8 mouse cellular contexts compared by ENCODE assay signal in genomic region chr1:133146014-133147009, GRCm38 (mm10). TPM values are rescaled to one million over a fixed set of nuclear protein-coding genes. Genes with fewer than 3 reads are reported as not detected.
DNase-seq lines count a peak whose midpoint lies in the region; ATAC-seq lines count a peak whose summit lies in the region.

No protein-coding gene starts in this region.

- no peak overlapping the region for H3K4me2 ChIP-seq in liver, embryonic 16.5 days (ENCODE audit: low read depth, low read length)
- no peak overlapping the region for H3K4me2 ChIP-seq in neural tube, embryonic 13.5 days

- whole genome bisulfite sequencing in liver, embryonic 16.5 days (ENCODE audit: insufficient replicate concordance), result 57% methylated on average over 22 of the region's 22 CpGs
- 62% methylated on average over 22 of the region's 22 CpGs for WGBS in neural tube, embryonic 13.5 days

- no peaks in the 10 kb centered on the region; the same call in 1 of the 2 replicates for H3K9me3 ChIP-seq in liver, embryonic 16.5 days (replicated peaks; ENCODE audit: control insufficient read depth, low read length)
- H3K9me3 ChIP-seq in neural tube, embryonic 13.5 days, result 0 out of 2 replicates have a peak, but pooled peaks cover 8% of the 10 kb centered on the region

- DNase-seq in ovary, postnatal 14 days (ENCODE audit: low spot score), result peak; percentile 39
- DNase-seq in ovary, adult 18-20 months (ENCODE audit: low spot score), result no peak
- DNase-seq in adrenal gland, postnatal 14 days, result peak; percentile 80
- peak; percentile 53 for DNase-seq in kidney, adult 18-20 months
- peak; percentile 44 to 62 for DNase-seq in urinary bladder, postnatal 4 days (ENCODE audit: low spot score in 2 of 2)

- H3K36me3 ChIP-seq in liver, embryonic 16.5 days (ENCODE audit: control insufficient read depth, insufficient read depth), result peaks cover 9% of the 10 kb centered on the region
- H3K36me3 ChIP-seq in neural tube, embryonic 13.5 days, result peaks cover 9% of the 10 kb centered on the region; the same call in 1 of the 2 replicates

- H3K27ac ChIP-seq in liver, embryonic 16.5 days (ENCODE audit: low read length), result no peak overlapping the region
- no peak overlapping the region for H3K27ac ChIP-seq in neural tube, embryonic 13.5 days (replicated peaks)

- H3K9ac ChIP-seq in liver, embryonic 16.5 days (ENCODE audit: low read depth, low read length), result no peak overlapping the region
- no peak overlapping the region for H3K9ac ChIP-seq in neural tube, embryonic 13.5 days

- ATAC-seq in erythroid progenitor cell, adult 5-6 weeks (replicated peaks; ENCODE audit: low FRiP score, poor library complexity, severe bottlenecking), result peak; percentile 83
- ATAC-seq in liver, embryonic 16.5 days (ENCODE audit: low read depth), result 0 out of 2 replicates have a peak, but pooled peaks have one; percentile 24
- ATAC-seq in neural tube, embryonic 13.5 days (ENCODE audit: low read depth), result peak; percentile 75

- H3K4me1 ChIP-seq in liver, embryonic 16.5 days (ENCODE audit: control insufficient read depth, low read depth, low read length), result no peaks in the 10 kb centered on the region
- 0 out of 2 replicates have a peak, but pooled peaks cover 4% of the 10 kb centered on the region for H3K4me1 ChIP-seq in neural tube, embryonic 13.5 days (replicated peaks)

- H3K27me3 ChIP-seq in liver, embryonic 16.5 days (ENCODE audit: control insufficient read depth, insufficient read depth, low read depth, low read length), result no peaks in the 10 kb centered on the region
- H3K27me3 ChIP-seq in neural tube, embryonic 13.5 days, result no peaks in the 10 kb centered on the region

- H3K4me3 ChIP-seq in liver, embryonic 16.5 days (ENCODE audit: low read depth, low read length), result no peak overlapping the region
- H3K4me3 ChIP-seq in neural tube, embryonic 13.5 days, result no peak overlapping the region

RNA-seq across cellular contexts. Expression of gene Ppp1r15b, which starts 15.4 kb away (rescaled TPM):
- total RNA-seq in adrenal gland, postnatal 14 days (2021), result 84.9 and 95.0 TPM in 2 replicates
- total RNA-seq in erythroid progenitor cell, adult 5-6 weeks (2015; ENCODE audit: low replicate concordance), result 131 and 152 TPM in 2 replicates
- total RNA-seq in erythroid progenitor cell, adult 5-6 weeks (2017; ENCODE audit: low replicate concordance), result 227 and 245 TPM in 2 replicates
- 46.1 and 48.9 TPM in 2 replicates for polyA plus RNA-seq in liver, embryonic 16.5 days (2015; fragmentation: Nextera tagmentation; extraction: Ambion mirVana)
- 27.8 and 30.8 TPM in 2 replicates for polyA plus RNA-seq in neural tube, embryonic 13.5 days (2015; fragmentation: Nextera tagmentation; extraction: Ambion mirVana)

RNA-seq across cellular contexts. Expression of gene Plekha6, which starts 17.7 kb away (rescaled TPM):
- total RNA-seq in adrenal gland, postnatal 14 days (2021), result 15.4 and 21.6 TPM in 2 replicates
- 0.36 TPM in 1 of 2 replicates, not detected in the other for total RNA-seq in erythroid progenitor cell, adult 5-6 weeks (2015; ENCODE audit: low replicate concordance)
- total RNA-seq in erythroid progenitor cell, adult 5-6 weeks (2017; ENCODE audit: low replicate concordance), result 0.51 TPM in 1 of 2 replicates, not detected in the other
- 2.8 and 3.7 TPM in 2 replicates for polyA plus RNA-seq in liver, embryonic 16.5 days (2015; fragmentation: Nextera tagmentation; extraction: Ambion mirVana)
- polyA plus RNA-seq in neural tube, embryonic 13.5 days (2015; fragmentation: Nextera tagmentation; extraction: Ambion mirVana), result 25.8 and 27.4 TPM in 2 replicates

Comparison
In these comparisons a context has a peak if more than half of its experiments do, and no peak if none do; other contexts are left out.
1. ATAC-seq: peak in every context shown above with its lines; median percentile 83 in erythroid progenitor cell, adult 5-6 weeks; 75 in neural tube, embryonic 13.5 days; 24 in liver, embryonic 16.5 days.
2. RNA of gene Plekha6, which starts 17.7 kb away (total RNA-seq): 15.4 to 21.6 TPM in adrenal gland, postnatal 14 days; 0.36 to 0.51 TPM in erythroid progenitor cell, adult 5-6 weeks; every median in the first group is over 10 times any median in the second.